Mouse (Mus musculus): Measurements from ENCODE around the gene C1rl. TPM values are rescaled to one million over a fixed set of nuclear protein-coding genes. Genes with fewer than 3 reads are reported as not detected.
A peak's percentile ranks its signal among the peaks of the same experiment; 100 is the strongest.
"Not testable (repeated sequence)": the region's sequence is repeated elsewhere in the genome, so short reads cannot be mapped to it uniquely, and the experiment has no call there.

C1rl gene
- polyA plus RNA-seq, 1 experiment from 2014 or later, result 3.0 TPM

- H3K9ac ChIP-seq (ENCODE audit: low read depth, low read length), result no peak overlapping the region
- 95% methylated on average over 3 of the region's 3 CpGs for WGBS
- ATAC-seq (replicated peaks; ENCODE audit: low FRiP score, low read depth) (no peak), DNase-seq (ENCODE audit: low spot score) (no peak)
- no peak overlapping the region for H3K4me3 ChIP-seq (replicated peaks; ENCODE audit: low read depth, low read length)
- H3K9me3 ChIP-seq (replicated peaks; ENCODE audit: low read length), result no peaks in the 10 kb centered on the region
- no peaks in the 10 kb centered on the region for H3K36me3 ChIP-seq (ENCODE audit: insufficient read depth, low read length)
- no peak overlapping the region for H3K27ac ChIP-seq
- TF ChIP-seq CTCF (IDR thresholded peaks at IDR 0.05; ENCODE audit: low read depth), result no peak
- no peaks in the 10 kb centered on the region for H3K4me1 ChIP-seq (replicated peaks; ENCODE audit: insufficient read depth, low read length)
- no peaks in the 10 kb centered on the region for H3K27me3 ChIP-seq (ENCODE audit: insufficient read depth, low read length)
- H3K4me2 ChIP-seq (ENCODE audit: low read length), result no peak overlapping the region
Measured at GRCm38 (mm10) chr6:124471121-124471520, 21.8 kb upstream of the C1rl start.

GRCm38 (mm10) chr6:124471783-124472638 is 20.9 kb upstream of the C1rl start:
- not testable (repeated sequence) for H3K36me3 ChIP-seq (ENCODE audit: insufficient read depth, low read length); ATAC-seq (replicated peaks; ENCODE audit: low FRiP score, low read depth); DNase-seq (ENCODE audit: low spot score); H3K4me1 ChIP-seq (replicated peaks; ENCODE audit: insufficient read depth, low read length); H3K4me2 ChIP-seq (ENCODE audit: low read length); H3K4me3 ChIP-seq (replicated peaks; ENCODE audit: low read depth, low read length); H3K9ac ChIP-seq (ENCODE audit: low read depth, low read length); H3K27ac ChIP-seq; H3K27me3 ChIP-seq (ENCODE audit: insufficient read depth, low read length); H3K9me3 ChIP-seq (replicated peaks; ENCODE audit: low read length)
- 72% methylated on average over 6 of the region's 6 CpGs for WGBS

GRCm38 (mm10) chr6:124472801-124473200 is 20.1 kb upstream of the C1rl start:
- peak; percentile 60; the same call in 1 of the 2 replicates for TF ChIP-seq CTCF (IDR thresholded peaks at IDR 0.05; ENCODE audit: low read depth)
- no peaks in the 10 kb centered on the region for H3K4me1 ChIP-seq (replicated peaks; ENCODE audit: insufficient read depth, low read length)
- no peak overlapping the region for H3K4me3 ChIP-seq (replicated peaks; ENCODE audit: low read depth, low read length)
- 33% methylated on average over 6 of the region's 6 CpGs for WGBS
- no peak overlapping the region for H3K27ac ChIP-seq
- no peaks in the 10 kb centered on the region for H3K9me3 ChIP-seq (replicated peaks; ENCODE audit: low read length)
- H3K9ac ChIP-seq (ENCODE audit: low read depth, low read length), result no peak overlapping the region
- no peaks in the 10 kb centered on the region for H3K27me3 ChIP-seq (ENCODE audit: insufficient read depth, low read length)
- no peak for ATAC-seq (replicated peaks; ENCODE audit: low FRiP score, low read depth)
- no peak for DNase-seq (ENCODE audit: low spot score)
- no peak overlapping the region for H3K4me2 ChIP-seq (ENCODE audit: low read length)
- H3K36me3 ChIP-seq (ENCODE audit: insufficient read depth, low read length), result no peaks in the 10 kb centered on the region

- H3K27ac ChIP-seq, result no peak overlapping the region
- H3K4me2 ChIP-seq (ENCODE audit: low read length), result no peak overlapping the region
- no peaks in the 10 kb centered on the region for H3K36me3 ChIP-seq (ENCODE audit: insufficient read depth, low read length)
- no peak overlapping the region for H3K9ac ChIP-seq (ENCODE audit: low read depth, low read length)
- TF ChIP-seq CTCF (IDR thresholded peaks at IDR 0.05; ENCODE audit: low read depth), result no peak
- ATAC-seq (replicated peaks; ENCODE audit: low FRiP score, low read depth) (no peak), DNase-seq (ENCODE audit: low spot score) (no peak)
- no peaks in the 10 kb centered on the region for H3K4me1 ChIP-seq (replicated peaks; ENCODE audit: insufficient read depth, low read length)
- no peaks in the 10 kb centered on the region for H3K27me3 ChIP-seq (ENCODE audit: insufficient read depth, low read length)
- no peak overlapping the region for H3K4me3 ChIP-seq (replicated peaks; ENCODE audit: low read depth, low read length)
- no peaks in the 10 kb centered on the region for H3K9me3 ChIP-seq (replicated peaks; ENCODE audit: low read length)
- WGBS, result 85% methylated on average over 11 of the region's 11 CpGs
Measured at GRCm38 (mm10) chr6:124474621-124475020, 18.3 kb upstream of the C1rl start.

- H3K4me1 ChIP-seq (replicated peaks; ENCODE audit: insufficient read depth, low read length); H3K4me3 ChIP-seq (replicated peaks; ENCODE audit: low read depth, low read length); DNase-seq (ENCODE audit: low spot score); H3K27ac ChIP-seq; H3K4me2 ChIP-seq (ENCODE audit: low read length); H3K9me3 ChIP-seq (replicated peaks; ENCODE audit: low read length); H3K36me3 ChIP-seq (ENCODE audit: insufficient read depth, low read length); H3K9ac ChIP-seq (ENCODE audit: low read depth, low read length); ATAC-seq (replicated peaks; ENCODE audit: low FRiP score, low read depth); H3K27me3 ChIP-seq (ENCODE audit: insufficient read depth, low read length): not testable (repeated sequence)
- 88% methylated on average over 9 of the region's 11 CpGs for WGBS
Measured at GRCm38 (mm10) chr6:124475335-124476075, 17.4 kb upstream of the C1rl start.

GRCm38 (mm10) chr6:124476216-124476615 is 16.7 kb upstream of the C1rl start:
- TF ChIP-seq CTCF (IDR thresholded peaks at IDR 0.05; ENCODE audit: low read depth), result no peak
- no peaks in the 10 kb centered on the region for H3K36me3 ChIP-seq (ENCODE audit: insufficient read depth, low read length)
- 90% methylated on average over 7 of the region's 7 CpGs for WGBS
- no peak for ATAC-seq (replicated peaks; ENCODE audit: low FRiP score, low read depth)
- H3K9ac ChIP-seq (ENCODE audit: low read depth, low read length), result no peak overlapping the region
- H3K27me3 ChIP-seq (ENCODE audit: insufficient read depth, low read length), result no peaks in the 10 kb centered on the region
- H3K4me3 ChIP-seq (replicated peaks; ENCODE audit: low read depth, low read length), result no peak overlapping the region
- DNase-seq (ENCODE audit: low spot score), result no peak
- H3K4me2 ChIP-seq (ENCODE audit: low read length), result no peak overlapping the region
- H3K9me3 ChIP-seq (replicated peaks; ENCODE audit: low read length), result no peaks in the 10 kb centered on the region
- H3K27ac ChIP-seq, result no peak overlapping the region
- no peaks in the 10 kb centered on the region for H3K4me1 ChIP-seq (replicated peaks; ENCODE audit: insufficient read depth, low read length)

All from kidney, postnatal 0 days (tissue).